Mouse (Mus musculus): ENCODE measurements around the gene Higd1a.

- TF ChIP-seq CTCF (IDR thresholded peaks at IDR 0.05; ENCODE audit: low read depth) (no peak), EP300 (IDR thresholded peaks at IDR 0.05; ENCODE audit: low read depth) (no peak)
Measured at GRCm38 (mm10) chr9:121815183-121815582, 43.0 kb downstream of the Higd1a start.

Measured in heart, postnatal 0 days (tissue).